Mouse (Mus musculus): ENCODE measurements around the gene Slc31a1. TPM values are rescaled to one million over a fixed set of nuclear protein-coding genes. Genes with fewer than 3 reads are reported as not detected.

Gene Slc31a1
- polyA plus RNA-seq, 1 experiment from 2014 or later = 52.0 TPM

GRCm38 (mm10) chr4:62344000-62344399 lies 16.5 kb upstream of the Slc31a1 start:
- no peak for ATAC-seq (ENCODE audit: insufficient number of reproducible peaks, low FRiP score)
- Histone ChIP-seq H3K27ac (ENCODE audit: poor library complexity, severe bottlenecking) (no peak overlapping the region), H3K4me1 (replicated peaks) (0 out of 2 replicates have a peak, but pooled peaks cover 3% of the 10 kb centered on the region), H3K27me3 (replicated peaks) (no peaks in the 10 kb centered on the region), H3K4me3 (no peak overlapping the region), H3K36me3 (peaks cover 43% of the 10 kb centered on the region), H3K9ac (no peak overlapping the region), H3K4me2 (no peak overlapping the region), H3K9me3 (replicated peaks) (no peaks in the 10 kb centered on the region)
- WGBS = 66% methylated on average over 1 of the region's 1 CpGs

GRCm38 (mm10) chr4:62345827-62346226 lies 14.7 kb upstream of the Slc31a1 start:
- no peaks in the 10 kb centered on the region for H3K27me3 ChIP-seq (replicated peaks)
- WGBS = 68% methylated on average over 4 of the region's 4 CpGs
- H3K27ac ChIP-seq (ENCODE audit: poor library complexity, severe bottlenecking) = no peak overlapping the region
- H3K4me3 ChIP-seq = no peak overlapping the region
- H3K9ac ChIP-seq = no peak overlapping the region
- H3K36me3 ChIP-seq = peaks cover 36% of the 10 kb centered on the region
- H3K4me2 ChIP-seq = no peak overlapping the region
- H3K4me1 ChIP-seq (replicated peaks) = 0 out of 2 replicates have a peak, but pooled peaks cover 3% of the 10 kb centered on the region
- ATAC-seq (ENCODE audit: insufficient number of reproducible peaks, low FRiP score) = no peak
- no peaks in the 10 kb centered on the region for H3K9me3 ChIP-seq (replicated peaks)

- H3K27me3 ChIP-seq (replicated peaks) = no peaks in the 10 kb centered on the region
- ATAC-seq (ENCODE audit: insufficient number of reproducible peaks, low FRiP score) = peak; percentile 82
- no peak overlapping the region for H3K4me3 ChIP-seq
- 55% methylated on average over 9 of the region's 9 CpGs for WGBS
- 0 out of 2 replicates have a peak, but pooled peaks cover 3% of the 10 kb centered on the region for H3K4me1 ChIP-seq (replicated peaks)
- peak overlapping the region; percentile 37 for H3K27ac ChIP-seq (ENCODE audit: poor library complexity, severe bottlenecking)
- H3K36me3 ChIP-seq = peaks cover 38% of the 10 kb centered on the region
- H3K9me3 ChIP-seq (replicated peaks) = no peaks in the 10 kb centered on the region
- no peak overlapping the region for H3K9ac ChIP-seq
- no peak overlapping the region for H3K4me2 ChIP-seq
These were observed 12.8 kb upstream of the Slc31a1 start for GRCm38 (mm10) chr4:62347605-62348328.

GRCm38 (mm10) chr4:62348329-62348705 lies 12.2 kb upstream of the Slc31a1 start:
- peaks cover 36% of the 10 kb centered on the region for H3K36me3 ChIP-seq
- ATAC-seq (ENCODE audit: insufficient number of reproducible peaks, low FRiP score) = peak; percentile 51; the same call in 1 of the 2 replicates
- H3K9me3 ChIP-seq (replicated peaks) = no peaks in the 10 kb centered on the region
- no peak overlapping the region for H3K9ac ChIP-seq
- H3K4me3 ChIP-seq = no peak overlapping the region
- H3K27me3 ChIP-seq (replicated peaks) = no peaks in the 10 kb centered on the region
- H3K4me2 ChIP-seq = no peak overlapping the region
- 51% methylated on average over 2 of the region's 2 CpGs for WGBS
- H3K27ac ChIP-seq (ENCODE audit: poor library complexity, severe bottlenecking) = peak overlapping the region; percentile 37
- H3K4me1 ChIP-seq (replicated peaks) = 0 out of 2 replicates have a peak, but pooled peaks cover 3% of the 10 kb centered on the region

GRCm38 (mm10) chr4:62349371-62349770 lies 11.2 kb upstream of the Slc31a1 start:
- H3K36me3 ChIP-seq = peaks cover 28% of the 10 kb centered on the region
- H3K4me1 ChIP-seq (replicated peaks) = 0 out of 2 replicates have a peak, but pooled peaks cover 3% of the 10 kb centered on the region
- no peak overlapping the region for H3K27ac ChIP-seq (ENCODE audit: poor library complexity, severe bottlenecking)
- no peak overlapping the region for H3K4me3 ChIP-seq
- H3K27me3 ChIP-seq (replicated peaks) = no peaks in the 10 kb centered on the region
- ATAC-seq (ENCODE audit: insufficient number of reproducible peaks, low FRiP score) = no peak
- 87% methylated on average over 2 of the region's 2 CpGs for WGBS
- H3K9ac ChIP-seq = no peak overlapping the region
- no peaks in the 10 kb centered on the region for H3K9me3 ChIP-seq (replicated peaks)
- no peak overlapping the region for H3K4me2 ChIP-seq

GRCm38 (mm10) chr4:62357631-62358148 lies 2.8 kb upstream of the Slc31a1 start:
- Histone ChIP-seq H3K27ac (ENCODE audit: poor library complexity, severe bottlenecking) (no peak overlapping the region), H3K4me3 (no peak overlapping the region), H3K36me3 (0 out of 2 replicates have a peak, but pooled peaks cover 7% of the 10 kb centered on the region), H3K9ac (no peak overlapping the region), H3K4me2 (no peak overlapping the region), H3K9me3 (replicated peaks) (no peaks in the 10 kb centered on the region), H3K4me1 (replicated peaks) (peaks cover 13% of the 10 kb centered on the region), H3K27me3 (replicated peaks) (no peaks in the 10 kb centered on the region)
- ATAC-seq (ENCODE audit: insufficient number of reproducible peaks, low FRiP score) = no peak
- WGBS = 82% methylated on average over 1 of the region's 1 CpGs

GRCm38 (mm10) chr4:62359256-62359775 lies 1.2 kb upstream of the Slc31a1 start:
- 0 out of 2 replicates have a peak, but pooled peaks cover 8% of the 10 kb centered on the region for H3K36me3 ChIP-seq
- H3K9me3 ChIP-seq (replicated peaks) = no peaks in the 10 kb centered on the region
- ATAC-seq (ENCODE audit: insufficient number of reproducible peaks, low FRiP score) = no peak
- peaks cover 13% of the 10 kb centered on the region for H3K4me1 ChIP-seq (replicated peaks)
- WGBS = 50% methylated on average over 7 of the region's 7 CpGs
- H3K4me2 ChIP-seq = peak overlapping the region; percentile 81
- peak overlapping the region; percentile 75 for H3K4me3 ChIP-seq
- peak overlapping the region; percentile 80 for H3K9ac ChIP-seq
- H3K27me3 ChIP-seq (replicated peaks) = no peaks in the 10 kb centered on the region
- peak overlapping the region; percentile 79; the same call in 1 of the 2 replicates for H3K27ac ChIP-seq (ENCODE audit: poor library complexity, severe bottlenecking)

GRCm38 (mm10) chr4:62360805-62361455 lies 403 bp downstream of the Slc31a1 start:
- peak; percentile 63; the same call in 1 of the 2 replicates for ATAC-seq (ENCODE audit: insufficient number of reproducible peaks, low FRiP score)

GRCm38 (mm10) chr4:62361571-62361970 lies 1.0 kb downstream of the Slc31a1 start:
- Histone ChIP-seq H3K4me2 (peak overlapping the region; percentile 80), H3K27me3 (replicated peaks) (no peaks in the 10 kb centered on the region), H3K4me3 (peak overlapping the region; percentile 75), H3K9ac (peak overlapping the region; percentile 30; the same call in 1 of the 2 replicates), H3K36me3 (0 out of 2 replicates have a peak, but pooled peaks cover 8% of the 10 kb centered on the region), H3K27ac (ENCODE audit: poor library complexity, severe bottlenecking) (no peak overlapping the region; the same call in 1 of the 2 replicates), H3K9me3 (replicated peaks) (no peaks in the 10 kb centered on the region), H3K4me1 (replicated peaks) (peaks cover 16% of the 10 kb centered on the region)
- 16% methylated on average over 6 of the region's 6 CpGs for WGBS
- no peak for ATAC-seq (ENCODE audit: insufficient number of reproducible peaks, low FRiP score)

More at GRCm38 (mm10) chr4:62360805-62361455, 403 bp downstream of the Slc31a1 start:
- Histone ChIP-seq H3K27me3 (replicated peaks) (no peaks in the 10 kb centered on the region), H3K4me3 (peak overlapping the region; percentile 75), H3K9ac (peak overlapping the region; percentile 89), H3K4me2 (peak overlapping the region; percentile 80), H3K36me3 (0 out of 2 replicates have a peak, but pooled peaks cover 10% of the 10 kb centered on the region), H3K27ac (ENCODE audit: poor library complexity, severe bottlenecking) (peak overlapping the region; percentile 79), H3K4me1 (replicated peaks) (peaks cover 16% of the 10 kb centered on the region), H3K9me3 (replicated peaks) (no peaks in the 10 kb centered on the region)
- WGBS = under 1% methylated on average over 21 of the region's 22 CpGs

GRCm38 (mm10) chr4:62361997-62362396 lies 1.5 kb downstream of the Slc31a1 start:
- 0 out of 2 replicates have a peak, but pooled peaks cover 4% of the 10 kb centered on the region for H3K36me3 ChIP-seq
- peaks cover 16% of the 10 kb centered on the region for H3K4me1 ChIP-seq (replicated peaks)
- WGBS = 65% methylated on average over 1 of the region's 1 CpGs
- H3K9me3 ChIP-seq (replicated peaks) = no peaks in the 10 kb centered on the region
- no peak overlapping the region for H3K27ac ChIP-seq (ENCODE audit: poor library complexity, severe bottlenecking)
- no peaks in the 10 kb centered on the region for H3K27me3 ChIP-seq (replicated peaks)
- H3K4me3 ChIP-seq = peak overlapping the region; percentile 75
- no peak for ATAC-seq (ENCODE audit: insufficient number of reproducible peaks, low FRiP score)
- peak overlapping the region; percentile 30; the same call in 1 of the 2 replicates for H3K9ac ChIP-seq
- H3K4me2 ChIP-seq = peak overlapping the region; percentile 80

- H3K4me1 ChIP-seq (replicated peaks) = peaks cover 16% of the 10 kb centered on the region
- no peak overlapping the region for H3K27ac ChIP-seq (ENCODE audit: poor library complexity, severe bottlenecking)
- H3K27me3 ChIP-seq (replicated peaks) = no peaks in the 10 kb centered on the region
- 85% methylated on average over 2 of the region's 2 CpGs for WGBS
- ATAC-seq (ENCODE audit: insufficient number of reproducible peaks, low FRiP score) = no peak
- no peak overlapping the region for H3K9ac ChIP-seq
- no peak overlapping the region for H3K4me2 ChIP-seq
- H3K4me3 ChIP-seq = no peak overlapping the region
- H3K36me3 ChIP-seq = 0 out of 2 replicates have a peak, but pooled peaks cover 3% of the 10 kb centered on the region
- no peaks in the 10 kb centered on the region for H3K9me3 ChIP-seq (replicated peaks)
These were observed 1.9 kb downstream of the Slc31a1 start for GRCm38 (mm10) chr4:62362437-62362836.
